Mouse (Mus musculus) myocyte (in vitro differentiated cells): ENCODE measurements around the gene Cyb561.

Source experiments
- E2F4 ChIP-seq: IDR thresholded peaks from one replicate; pipeline ENCODE4 v1.6.1; 2011; ENCODE audit warnings: mild to moderate bottlenecking, control low read depth, moderate library complexity; ENCODE audit not compliant: insufficient read depth
- MAX ChIP-seq: IDR thresholded peaks from one replicate; pipeline ENCODE4 v1.6.1; 2011; ENCODE audit warnings: low read depth, mild to moderate bottlenecking, control low read depth
- MYOD1 ChIP-seq, 3 experiments: IDR thresholded peaks; one replicate each; pipeline ENCODE4 v1.6.1; 2011; ENCODE audit warnings: control low read depth in 2 of 3, low read depth in 2 of 3, mild to moderate bottlenecking in 2 of 3, moderate library complexity in 1 of 3; ENCODE audit not compliant: insufficient read length in 2 of 3, control insufficient read depth in 1 of 3
- POLR2A ChIP-seq: IDR thresholded peaks from one replicate; pipeline ENCODE4 v1.6.1; 2011; ENCODE audit warnings: low read depth, mild to moderate bottlenecking, control low read depth, moderate library complexity; ENCODE audit not compliant: insufficient read length
- REST ChIP-seq: IDR thresholded peaks from one replicate; pipeline ENCODE4 v1.6.1; 2011; ENCODE audit warnings: mild to moderate bottlenecking, control low read depth, moderate library complexity; ENCODE audit not compliant: insufficient read depth, insufficient read length
- SRF ChIP-seq: IDR thresholded peaks from one replicate; pipeline ENCODE4 v1.6.1; 2011; ENCODE audit warnings: low read depth; ENCODE audit not compliant: control insufficient read depth, insufficient read length
- TCF12 ChIP-seq: IDR thresholded peaks from one replicate; pipeline ENCODE4 v1.6.1; 2011; ENCODE audit warnings: mild to moderate bottlenecking, control low read depth; ENCODE audit not compliant: poor library complexity, insufficient read depth, severe bottlenecking
- TCF3 ChIP-seq: IDR thresholded peaks from one replicate; pipeline ENCODE4 v1.6.1; 2011; ENCODE audit warnings: low read depth, control low read depth; ENCODE audit not compliant: insufficient read length
- USF1 ChIP-seq: IDR thresholded peaks from one replicate; pipeline ENCODE4 v1.6.1; 2011; ENCODE audit warnings: low read depth, mild to moderate bottlenecking, control low read depth, moderate library complexity

GRCm38 (mm10) chr11:105887281-105887680 lies 65.9 kb downstream of the Cyb561 start:
- TF ChIP-seq TCF12 = no peak
- TF ChIP-seq E2F4 = no peak
- TF ChIP-seq USF1 = no peak
- no peak for TF ChIP-seq POLR2A
- no peak for TF ChIP-seq MAX
- no peak for TF ChIP-seq SRF
- no peak for TF ChIP-seq MYOD1 (IDR thresholded peaks at IDR 0.05; ENCODE audit: control insufficient read depth in 1 of 3, insufficient read length in 2 of 3, low read depth in 2 of 3)
- TF ChIP-seq TCF3 = no peak
- TF ChIP-seq REST = no peak
